8 mouse cellular contexts compared by ENCODE assay signal in the genomic region with DNA sequence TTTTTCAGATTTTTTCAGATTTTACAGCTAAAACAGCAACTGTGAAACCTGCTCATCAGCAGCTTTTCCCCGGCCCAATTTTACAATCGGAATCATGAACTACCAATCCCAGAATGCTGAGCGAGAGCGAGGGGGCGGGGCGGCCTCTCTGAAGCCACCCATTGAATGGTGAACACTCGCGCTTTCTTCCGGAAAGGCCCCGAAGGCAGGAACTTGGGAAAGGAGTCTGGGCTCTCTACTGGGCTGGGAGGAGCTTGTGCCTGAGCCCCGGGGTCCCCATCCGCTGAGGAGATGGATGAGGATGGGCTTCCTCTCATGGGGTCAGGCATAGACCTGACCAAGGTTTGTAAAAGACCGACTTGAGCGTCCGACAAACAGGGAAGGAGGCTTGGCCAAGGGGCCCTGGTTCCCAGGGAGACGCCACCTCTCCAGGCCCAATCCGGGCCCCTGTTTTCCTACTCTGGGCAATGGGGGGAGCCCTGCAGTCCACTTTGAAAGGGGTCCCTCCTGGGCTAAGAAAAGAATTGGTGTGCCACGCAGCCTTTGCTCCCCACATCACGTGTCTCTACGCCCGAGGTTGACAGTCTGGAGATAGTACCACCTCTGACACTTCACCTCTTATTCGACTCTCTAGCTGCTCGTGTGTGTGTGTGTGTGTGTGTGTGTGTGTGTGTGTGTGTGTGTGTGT. TPM values are rescaled to one million over a fixed set of nuclear protein-coding genes. Genes with fewer than 3 reads are reported as not detected.
DNase-seq lines count a peak whose midpoint lies in the region; ATAC-seq and TF ChIP-seq lines count a peak whose summit lies in the region.

Washc3 (plus strand) TSS at position 143 of the 688 bp plus-strand sequence.

- peak within 1 kb of the TSS; percentile 76 for H3K27ac ChIP-seq in heart, embryonic 12.5 days (ENCODE audit: poor library complexity, severe bottlenecking)
- H3K27ac ChIP-seq in kidney, postnatal 0 days = peak within 1 kb of the TSS; percentile 60; the same call in 1 of the 2 replicates
- H3K27ac ChIP-seq in liver, embryonic 11.5 days (ENCODE audit: low read depth, low read length) = peak within 1 kb of the TSS; percentile 28
- peak within 1 kb of the TSS; percentile 29; the same call in 1 of the 2 replicates for H3K27ac ChIP-seq in stomach, embryonic 14.5 days (ENCODE audit: low read length)

- no peaks in the 10 kb centered on the region for H3K9me3 ChIP-seq in heart, embryonic 12.5 days (replicated peaks)
- H3K9me3 ChIP-seq in kidney, postnatal 0 days (replicated peaks; ENCODE audit: low read length) = no peaks in the 10 kb centered on the region
- H3K9me3 ChIP-seq in liver, embryonic 11.5 days (ENCODE audit: control insufficient read depth, low read length) = no peaks in the 10 kb centered on the region
- no peaks in the 10 kb centered on the region for H3K9me3 ChIP-seq in stomach, embryonic 14.5 days (ENCODE audit: control insufficient read depth, low read depth, low read length)

- DNase-seq in CD4-positive helper T cell, adult 2 months (ENCODE audit: low read depth, low spot score) = peak; percentile 90
- peak; percentile 86 for DNase-seq in brain, embryonic 18.5 days (ENCODE audit: low read depth, low spot score)
- peak; percentile 97 for DNase-seq in kidney, postnatal 0 days (ENCODE audit: low spot score)
- peak; percentile 87 for DNase-seq in liver, embryonic 11.5 days (ENCODE audit: low spot score)
- peak; percentile 90 for DNase-seq in naive thymus-derived CD4-positive, alpha-beta T cell, adult 2 months (ENCODE audit: low read depth)

- WGBS in heart, embryonic 12.5 days = under 1% methylated on average over 23 of the region's 23 CpGs
- WGBS in kidney, postnatal 0 days = under 1% methylated on average over 23 of the region's 23 CpGs
- WGBS in liver, embryonic 11.5 days = 2% methylated on average over 23 of the region's 23 CpGs
- under 1% methylated on average over 23 of the region's 23 CpGs for WGBS in stomach, embryonic 14.5 days

- peak; percentile 98 for ATAC-seq in erythroid progenitor cell, adult 5-6 weeks (replicated peaks; ENCODE audit: low FRiP score, poor library complexity, severe bottlenecking)
- peak; percentile 96 for ATAC-seq in heart, embryonic 12.5 days (ENCODE audit: insufficient number of reproducible peaks, low FRiP score)
- peak; percentile 98 for ATAC-seq in kidney, postnatal 0 days (replicated peaks; ENCODE audit: low FRiP score, low read depth)
- peak; percentile 98 for ATAC-seq in liver, embryonic 11.5 days (replicated peaks; ENCODE audit: low FRiP score)
- ATAC-seq in stomach, embryonic 14.5 days (ENCODE audit: insufficient number of reproducible peaks, insufficient read depth, low FRiP score, low read depth) = peak; percentile 97

- H3K36me3 ChIP-seq in heart, embryonic 12.5 days = peaks cover 6% of the 10 kb centered on the region
- H3K36me3 ChIP-seq in kidney, postnatal 0 days (ENCODE audit: insufficient read depth, low read length) = no peaks in the 10 kb centered on the region
- no peaks in the 10 kb centered on the region; the same call in 1 of the 2 replicates for H3K36me3 ChIP-seq in liver, embryonic 11.5 days (ENCODE audit: control insufficient read depth, insufficient read depth, low read length)
- H3K36me3 ChIP-seq in stomach, embryonic 14.5 days (ENCODE audit: control insufficient read depth, insufficient read depth, low read length) = 0 out of 2 replicates have a peak, but pooled peaks cover 4% of the 10 kb centered on the region

- peak within 1 kb of the TSS; percentile 79 for H3K9ac ChIP-seq in heart, embryonic 12.5 days
- peak within 1 kb of the TSS; percentile 88 for H3K9ac ChIP-seq in kidney, postnatal 0 days (ENCODE audit: low read depth, low read length)
- peak within 1 kb of the TSS; percentile 77 for H3K9ac ChIP-seq in liver, embryonic 11.5 days (ENCODE audit: low read depth, low read length)
- peak within 1 kb of the TSS; percentile 34; the same call in 1 of the 2 replicates for H3K9ac ChIP-seq in stomach, embryonic 14.5 days (replicated peaks; ENCODE audit: low read depth, low read length)

- no peak for TF ChIP-seq CTCF in kidney, postnatal 0 days (IDR thresholded peaks at IDR 0.05; ENCODE audit: low read depth)

- peak within 1 kb of the TSS; percentile 67 for H3K4me3 ChIP-seq in heart, embryonic 12.5 days
- peak within 1 kb of the TSS; percentile 67 for H3K4me3 ChIP-seq in kidney, postnatal 0 days (replicated peaks; ENCODE audit: low read depth, low read length)
- peak within 1 kb of the TSS; percentile 74 for H3K4me3 ChIP-seq in liver, embryonic 11.5 days (ENCODE audit: low read depth, low read length)
- H3K4me3 ChIP-seq in stomach, embryonic 14.5 days (ENCODE audit: low read depth, low read length) = peak within 1 kb of the TSS; percentile 48

- peak within 1 kb of the TSS; percentile 78 for H3K4me2 ChIP-seq in heart, embryonic 12.5 days
- H3K4me2 ChIP-seq in kidney, postnatal 0 days (ENCODE audit: low read length) = peak within 1 kb of the TSS; percentile 86
- peak within 1 kb of the TSS; percentile 76 for H3K4me2 ChIP-seq in liver, embryonic 11.5 days
- peak within 1 kb of the TSS; percentile 59 for H3K4me2 ChIP-seq in stomach, embryonic 14.5 days (replicated peaks; ENCODE audit: low read depth, low read length)

- no peaks in the 10 kb centered on the region for H3K27me3 ChIP-seq in heart, embryonic 12.5 days (replicated peaks)
- no peaks in the 10 kb centered on the region for H3K27me3 ChIP-seq in kidney, postnatal 0 days (ENCODE audit: insufficient read depth, low read length)
- H3K27me3 ChIP-seq in liver, embryonic 11.5 days (replicated peaks; ENCODE audit: control insufficient read depth, insufficient read depth, low read length) = no peaks in the 10 kb centered on the region
- H3K27me3 ChIP-seq in stomach, embryonic 14.5 days (ENCODE audit: control insufficient read depth, insufficient read depth, low read length) = no peaks in the 10 kb centered on the region

- H3K4me1 ChIP-seq in heart, embryonic 12.5 days (replicated peaks) = peaks cover 5% of the 10 kb centered on the region
- 0 out of 2 replicates have a peak, but pooled peaks cover 3% of the 10 kb centered on the region for H3K4me1 ChIP-seq in kidney, postnatal 0 days (replicated peaks; ENCODE audit: insufficient read depth, low read length)
- H3K4me1 ChIP-seq in liver, embryonic 11.5 days (replicated peaks; ENCODE audit: control insufficient read depth, insufficient read depth, low read length) = 0 out of 2 replicates have a peak, but pooled peaks cover 2% of the 10 kb centered on the region
- 0 out of 2 replicates have a peak, but pooled peaks cover 6% of the 10 kb centered on the region for H3K4me1 ChIP-seq in stomach, embryonic 14.5 days (ENCODE audit: control insufficient read depth, insufficient read depth, low read length)

RNA-seq across cellular contexts. Expression of gene Washc3, which starts in this region (rescaled TPM):
- 22.3 and 31.4 TPM in 2 replicates for total RNA-seq in erythroid progenitor cell, adult 5-6 weeks (2015; ENCODE audit: low replicate concordance)
- total RNA-seq in erythroid progenitor cell, adult 5-6 weeks (2017; ENCODE audit: low replicate concordance) = 12.2 TPM in 1 of 2 replicates, not detected in the other
- polyA plus RNA-seq in heart, embryonic 12.5 days (2016; fragmentation: Nextera tagmentation; extraction: Ambion mirVana) = 35.7 and 46.5 TPM in 2 replicates
- 87.8 and 98.4 TPM in 2 replicates for polyA plus RNA-seq in kidney, postnatal 0 days (2015; fragmentation: Nextera tagmentation; extraction: Ambion mirVana)
- 56.6 and 58.7 TPM in 2 replicates for polyA plus RNA-seq in liver, embryonic 11.5 days (2014; fragmentation: Nextera tagmentation; extraction: Ambion mirVana)
- 67.4 and 68.0 TPM in 2 replicates for polyA plus RNA-seq in stomach, embryonic 14.5 days (2014; fragmentation: Nextera tagmentation; extraction: Ambion mirVana)

Comparison
In these comparisons a context has a peak if more than half of its experiments do, and no peak if none do; other contexts are left out.
1. Peak in every context shown above with its lines: DNase-seq, ATAC-seq, H3K4me3 ChIP-seq and H3K27ac ChIP-seq.
2. H3K9ac ChIP-seq: peak in every context shown above with its lines; median percentile 88 in kidney, postnatal 0 days; 79 in heart, embryonic 12.5 days; 77 in liver, embryonic 11.5 days; 34 in stomach, embryonic 14.5 days.